Mouse (Mus musculus): ENCODE results near the gene Lrp8. TPM values are rescaled to one million over a fixed set of nuclear protein-coding genes. Genes with fewer than 3 reads are reported as not detected.

Lrp8 gene
- total RNA-seq (2015) (4.9 and 6.7 TPM in 2 replicates), total RNA-seq (2017) (5.0 and 6.3 TPM in 2 replicates)

- ATAC-seq (ENCODE audit: poor library complexity, severe bottlenecking), result no peak
These were observed at the start of gene Lrp8 for GRCm38 (mm10) chr4:107802185-107802449. Gene Lrp8, plus strand, starts transcription at chr4:107802261.

GRCm38 (mm10) chr4:107756222-107756621, 45.8 kb upstream of the Lrp8 start:
- no peak for ATAC-seq (ENCODE audit: poor library complexity, severe bottlenecking)

- ATAC-seq (ENCODE audit: poor library complexity, severe bottlenecking), result no peak
These were observed 44.3 kb upstream of the Lrp8 start for GRCm38 (mm10) chr4:107757487-107758470.

GRCm38 (mm10) chr4:107758938-107759337, 43.1 kb upstream of the Lrp8 start:
- ATAC-seq (ENCODE audit: poor library complexity, severe bottlenecking), result peak; percentile 36

- no peak for ATAC-seq (ENCODE audit: poor library complexity, severe bottlenecking)
These were observed 39.1 kb upstream of the Lrp8 start for GRCm38 (mm10) chr4:107763001-107763400.

GRCm38 (mm10) chr4:107763598-107763997, 38.5 kb upstream of the Lrp8 start:
- no peak for ATAC-seq (ENCODE audit: poor library complexity, severe bottlenecking)

- ATAC-seq (ENCODE audit: poor library complexity, severe bottlenecking), result peak; percentile 47
These were observed 36.8 kb upstream of the Lrp8 start for GRCm38 (mm10) chr4:107765196-107765813.

- ATAC-seq (ENCODE audit: poor library complexity, severe bottlenecking), result no peak
These were observed 35.9 kb upstream of the Lrp8 start for GRCm38 (mm10) chr4:107766182-107766581.

GRCm38 (mm10) chr4:107772122-107772825, 29.8 kb upstream of the Lrp8 start:
- ATAC-seq (ENCODE audit: poor library complexity, severe bottlenecking), result no peak

GRCm38 (mm10) chr4:107774868-107775267, 27.2 kb upstream of the Lrp8 start:
- ATAC-seq (ENCODE audit: poor library complexity, severe bottlenecking), result no peak

GRCm38 (mm10) chr4:107775672-107776071, 26.4 kb upstream of the Lrp8 start:
- ATAC-seq (ENCODE audit: poor library complexity, severe bottlenecking), result no peak

- ATAC-seq (ENCODE audit: poor library complexity, severe bottlenecking), result peak; percentile 97
These were observed 24.9 kb upstream of the Lrp8 start for GRCm38 (mm10) chr4:107776990-107777673.

- ATAC-seq (ENCODE audit: poor library complexity, severe bottlenecking), result peak; percentile 78
These were observed 18.5 kb upstream of the Lrp8 start for GRCm38 (mm10) chr4:107783541-107783940.

GRCm38 (mm10) chr4:107788841-107789240, 13.2 kb upstream of the Lrp8 start:
- no peak for ATAC-seq (ENCODE audit: poor library complexity, severe bottlenecking)

- ATAC-seq (ENCODE audit: poor library complexity, severe bottlenecking), result no peak
These were observed 1.3 kb upstream of the Lrp8 start for GRCm38 (mm10) chr4:107800801-107801200.

GRCm38 (mm10) chr4:107801366-107802184, 486 bp upstream of the Lrp8 start:
- peak; percentile 58 for ATAC-seq (ENCODE audit: poor library complexity, severe bottlenecking)

GRCm38 (mm10) chr4:107802450-107803331, 630 bp downstream of the Lrp8 start:
- no peak for ATAC-seq (ENCODE audit: poor library complexity, severe bottlenecking)

GRCm38 (mm10) chr4:107803351-107804106, 1.5 kb downstream of the Lrp8 start:
- ATAC-seq (ENCODE audit: poor library complexity, severe bottlenecking), result peak; percentile 75
